Mouse (Mus musculus): ENCODE measurements around the gene E2f1.

GRCm38 (mm10) chr2:154543567-154544347, 25.9 kb downstream of the E2f1 start:
- TF ChIP-seq MAFK (IDR thresholded peaks at IDR 0.05; ENCODE audit: insufficient replicate concordance, low read length) = no peak
- no peak for TF ChIP-seq CTCF (conservative IDR thresholded peaks at IDR 0.05 in 1 of 2, IDR thresholded peaks at IDR 0.05 in 1 of 2; ENCODE audit: low read depth in 2 of 2, low read length in 2 of 2)
- no peak for TF ChIP-seq POLR2A (IDR thresholded peaks at IDR 0.05; ENCODE audit: low read depth, low read length)
- no peak for TF ChIP-seq TCF12 (IDR thresholded peaks at IDR 0.05; ENCODE audit: low read depth, low read length)
- no peak for TF ChIP-seq ZC3H11A (IDR thresholded peaks at IDR 0.05; ENCODE audit: low read depth, low read length)
- no peak for TF ChIP-seq USF1 (IDR thresholded peaks at IDR 0.05; ENCODE audit: low read depth, low read length)
- TF ChIP-seq ZMIZ1 (IDR thresholded peaks at IDR 0.05; ENCODE audit: low read depth, low read length) = no peak
- TF ChIP-seq EP300 (IDR thresholded peaks at IDR 0.05; ENCODE audit: low read length) = no peak
- no peak for TF ChIP-seq MYC (IDR thresholded peaks at IDR 0.05; ENCODE audit: low read depth, low read length)
- no peak for TF ChIP-seq NELFE (IDR thresholded peaks at IDR 0.05; ENCODE audit: low read depth, low read length)
- TF ChIP-seq ETS1 (conservative IDR thresholded peaks at IDR 0.05; ENCODE audit: low read depth, low read length) = no peak
- TF ChIP-seq SIN3A (IDR thresholded peaks at IDR 0.05; ENCODE audit: low read length) = no peak
- TF ChIP-seq MAZ (IDR thresholded peaks at IDR 0.05; ENCODE audit: low read depth, low read length) = no peak

Measured in CH12.LX (cell line).